Mouse (Mus musculus): ENCODE data around the gene Tdrd6.

DNA sequence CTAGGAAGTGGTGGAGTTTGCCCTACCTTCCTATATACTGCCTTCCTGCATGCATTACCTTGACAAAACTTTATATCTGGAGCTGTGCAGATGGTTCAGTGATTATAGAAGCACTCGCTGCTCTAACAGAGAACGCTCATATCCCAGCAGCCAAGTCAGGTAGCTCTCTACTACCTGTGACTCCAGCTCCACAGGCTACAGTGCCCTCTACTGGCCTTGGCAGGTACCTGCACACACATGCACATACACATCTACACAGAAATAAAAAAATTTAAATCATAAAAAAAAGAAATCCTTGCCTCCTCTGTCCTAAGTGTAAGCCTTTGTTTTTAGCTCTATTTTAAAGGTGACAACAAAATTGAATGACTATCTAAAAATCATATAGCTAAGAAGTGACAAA lies 32.4 kb downstream of the Tdrd6 start:
- TF ChIP-seq ZNF384 (IDR thresholded peaks at IDR 0.05; ENCODE audit: low read depth, low read length) (no peak), MAFK (IDR thresholded peaks at IDR 0.05; ENCODE audit: insufficient read depth, low read depth, low read length) (no peak), HCFC1 (IDR thresholded peaks at IDR 0.05; ENCODE audit: borderline replicate concordance, insufficient read depth, low read length) (no peak)

Measured in ES-E14 (cell line).